Mouse (Mus musculus) CH12.LX (cell line): ENCODE measurements at regions not wholly inside any gene's neighbourhood (a gene's known extent, or its start where the extent isn't known, plus 50 kb on each side); places are given as distances from the start of the nearest gene placed in this dataset.

Source experiments
- DNase-seq: peaks from one replicate; pipeline ENCODE4 v3.0.0-alpha.2; 2013; ENCODE audit errors: extremely low read depth
- H3K27ac ChIP-seq: 2 replicates; pipeline ENCODE4 v1.5.1; 2012; ENCODE audit warnings: low read depth, mild to moderate bottlenecking, control low read depth, moderate library complexity; ENCODE audit not compliant: insufficient read depth
- H3K27me3 ChIP-seq: replicated peaks from 2 replicates; pipeline ENCODE3; 2012; ENCODE audit warnings: inconsistent platforms
- H3K36me3 ChIP-seq, 2 experiments: replicated peaks in 1 of 2; 2 replicates each; pipeline versions ENCODE3 to v1.6.1; 2012; ENCODE audit warnings: inconsistent platforms in 1 of 2, low read length in 1 of 2, mild to moderate bottlenecking in 1 of 2, mixed read lengths in 1 of 2, moderate library complexity in 1 of 2; ENCODE audit not compliant: control insufficient read depth in 1 of 2, insufficient read depth in 1 of 2
- H3K4me1 ChIP-seq, 2 experiments: 2 replicates each; pipeline ENCODE4 v1.6.1; 2012; ENCODE audit warnings: inconsistent platforms in 1 of 2, moderate library complexity in 1 of 2; ENCODE audit not compliant: insufficient read depth in 2 of 2, control insufficient read depth in 1 of 2
- H3K4me2 ChIP-seq: 2 replicates; pipeline ENCODE4 v1.6.1; 2012; ENCODE audit warnings: low read depth, mild to moderate bottlenecking, control low read depth; ENCODE audit not compliant: poor library complexity, insufficient read depth, severe bottlenecking
- H3K4me3 ChIP-seq, 3 experiments: fragments of 150-350 bp in 1 of 3; sonication (generic) in 1 of 3; replicated peaks in 1 of 3; 2 replicates each; pipeline versions ENCODE3 to v1.5.1; 2011 to 2012; ENCODE audit warnings: low read depth in 2 of 3, low read length in 2 of 3, mild to moderate bottlenecking in 2 of 3, moderate library complexity in 2 of 3, control low read depth in 1 of 3, improper control_type of control experiment in 1 of 3, inconsistent platforms in 1 of 3, mixed read lengths in 1 of 3; ENCODE audit not compliant: poor library complexity in 1 of 3
- H3K79me2 ChIP-seq: replicated peaks from 2 replicates; pipeline ENCODE4 v1.6.1; 2012; ENCODE audit warnings: mild to moderate bottlenecking, moderate library complexity; ENCODE audit not compliant: control insufficient read depth, poor library complexity, insufficient read depth, severe bottlenecking; ENCODE audit errors: extremely low read depth
- H3K9ac ChIP-seq: 2 replicates; pipeline ENCODE4 v1.6.1; 2012; ENCODE audit warnings: low read depth, mild to moderate bottlenecking, control low read depth, moderate library complexity; ENCODE audit not compliant: insufficient read depth
- H3K9me3 ChIP-seq: replicated peaks from 2 replicates; pipeline ENCODE3; 2012; ENCODE audit warnings: low read length, inconsistent platforms, mixed read lengths
- CTCF ChIP-seq, 2 experiments: IDR thresholded peaks in 1 of 2; conservative IDR thresholded peaks in 1 of 2; 2 replicates each; pipeline ENCODE4 v1.5.1; 2011 to 2012; ENCODE audit warnings: low read depth in 2 of 2, low read length in 2 of 2, improper control_type of control experiment in 1 of 2, inconsistent platforms in 1 of 2, mild to moderate bottlenecking in 1 of 2, moderate library complexity in 1 of 2
- MAX ChIP-seq: IDR thresholded peaks from 2 replicates; pipeline ENCODE4 v1.6.1; 2011; ENCODE audit warnings: low read length, improper control_type of control experiment
- RAD21 ChIP-seq: IDR thresholded peaks from 2 replicates; pipeline ENCODE4 v1.6.1; 2011; ENCODE audit warnings: low read depth, mild to moderate bottlenecking, low read length, improper control_type of control experiment, moderate library complexity
- dilution Hi-C: fragments of 300-500 bp; cut with MboI; formaldehyde crosslinking; loops from 2 replicates; pipeline ENCODE4 v1.14.3; 2020; ENCODE audit warnings: low sequenced_read_pairs; ENCODE audit not compliant: extremely low pct_unique_long_range_greater_than_20kb, extremely low pct_ligation_motif_present
- in situ Hi-C: fragments of 300-500 bp; cut with MboI; formaldehyde crosslinking; loops from 3 replicates; pipeline ENCODE4 v1.14.3; 2019; ENCODE audit warnings: low sequenced_read_pairs, low pct_ligation_motif_present, low pct_unique_long_range_greater_than_20kb, mixed read lengths

DNA sequence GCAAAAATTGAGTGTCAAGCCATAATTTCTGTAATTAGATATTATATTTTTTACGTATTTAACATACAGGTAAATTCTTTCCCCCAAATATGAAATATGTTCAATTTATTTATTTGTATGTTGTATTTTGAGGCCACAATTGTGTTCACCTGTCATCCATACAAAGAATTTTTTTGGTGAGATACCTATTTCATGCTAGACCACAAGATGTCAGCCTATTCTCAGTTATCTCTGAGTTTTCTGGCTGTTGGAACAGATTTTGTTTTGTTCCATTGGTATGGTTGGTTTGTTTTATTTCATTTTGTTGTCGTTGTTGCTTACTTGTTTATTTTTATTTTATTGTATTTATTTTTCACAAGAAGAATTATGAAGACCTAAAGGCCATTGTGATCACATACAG lies 70.3 kb upstream of the Sptlc3 start:
- in situ Hi-C loops: no loop called here
- no peaks in the 10 kb centered on the region for H3K36me3 ChIP-seq
- dilution Hi-C loops: no loop called here
- H3K4me3 ChIP-seq: no peak overlapping the region
- TF ChIP-seq RAD21: peak; percentile 49
- TF ChIP-seq CTCF (conservative IDR thresholded peaks at IDR 0.05 in 1 of 2, IDR thresholded peaks at IDR 0.05 in 1 of 2; ENCODE audit: low read depth in 2 of 2, low read length in 2 of 2): peak in 1 of 2 experiments; percentile 49; a peak in 2 of 4 replicates
- no peak for TF ChIP-seq MAX
- TF ChIP-seq, all 38 proteins: peak for 2
- Histone ChIP-seq H3K27me3 (peaks cover 17% of the 10 kb centered on the region), H3K27ac (no peak overlapping the region), H3K4me2 (no peak overlapping the region), H3K9ac (no peak overlapping the region), H3K4me1 (no peaks in the 10 kb centered on the region), H3K79me2 (no peaks in the 10 kb centered on the region), H3K9me3 (no peaks in the 10 kb centered on the region)
- DNase-seq: no peak
